Mouse (Mus musculus) E14TG2a.4 (cell line): ENCODE data around the gene Rpl37.

ENCODE experiments used
- H3K27me3 ChIP-seq: 2 replicates; pipeline ENCODE4 v1.6.1; 2014; ENCODE audit warnings: low read length, control low read depth; ENCODE audit not compliant: insufficient read depth
- H3K36me3 ChIP-seq: 2 replicates; pipeline ENCODE4 v1.6.1; 2014; ENCODE audit warnings: low read length, control low read depth; ENCODE audit not compliant: insufficient read depth
- H3K4me1 ChIP-seq: replicated peaks from 2 replicates; pipeline ENCODE4 v1.6.1; 2014; ENCODE audit warnings: low read depth, low read length, control low read depth
- H3K4me3 ChIP-seq: replicated peaks from 2 replicates; pipeline ENCODE4 v1.5.1; 2014; ENCODE audit warnings: mild to moderate bottlenecking, low read length
- H3K9me3 ChIP-seq: 2 replicates; pipeline ENCODE4 v1.6.1; 2014; ENCODE audit warnings: low read length, control low read depth
- CTCF ChIP-seq: conservative IDR thresholded peaks from 2 replicates; pipeline ENCODE4 v1.5.1; 2014; ENCODE audit warnings: low read length
- NANOG ChIP-seq: IDR thresholded peaks from 2 replicates; pipeline ENCODE4 v1.6.1; 2014; ENCODE audit warnings: borderline replicate concordance, low read length, mixed read lengths
- POU5F1 ChIP-seq: IDR thresholded peaks from 2 replicates; pipeline ENCODE4 v1.6.1; 2014; ENCODE audit warnings: low read length, borderline replicate concordance

Gene Rpl37

GRCm38 (mm10) chr15:5116270-5117030 is at the start of gene Rpl37:
Gene Rpl37, plus strand, starts transcription at chr15:5116645.
- H3K27me3 ChIP-seq, result no peaks in the 10 kb centered on the region
- no peaks in the 10 kb centered on the region for H3K9me3 ChIP-seq
- peak within 1 kb of the TSS; percentile 97 for H3K4me3 ChIP-seq
- H3K36me3 ChIP-seq, result peaks cover 48% of the 10 kb centered on the region
- TF ChIP-seq CTCF (peak; percentile 35), NANOG (no peak)
- peaks cover 46% of the 10 kb centered on the region for H3K4me1 ChIP-seq

DNA sequence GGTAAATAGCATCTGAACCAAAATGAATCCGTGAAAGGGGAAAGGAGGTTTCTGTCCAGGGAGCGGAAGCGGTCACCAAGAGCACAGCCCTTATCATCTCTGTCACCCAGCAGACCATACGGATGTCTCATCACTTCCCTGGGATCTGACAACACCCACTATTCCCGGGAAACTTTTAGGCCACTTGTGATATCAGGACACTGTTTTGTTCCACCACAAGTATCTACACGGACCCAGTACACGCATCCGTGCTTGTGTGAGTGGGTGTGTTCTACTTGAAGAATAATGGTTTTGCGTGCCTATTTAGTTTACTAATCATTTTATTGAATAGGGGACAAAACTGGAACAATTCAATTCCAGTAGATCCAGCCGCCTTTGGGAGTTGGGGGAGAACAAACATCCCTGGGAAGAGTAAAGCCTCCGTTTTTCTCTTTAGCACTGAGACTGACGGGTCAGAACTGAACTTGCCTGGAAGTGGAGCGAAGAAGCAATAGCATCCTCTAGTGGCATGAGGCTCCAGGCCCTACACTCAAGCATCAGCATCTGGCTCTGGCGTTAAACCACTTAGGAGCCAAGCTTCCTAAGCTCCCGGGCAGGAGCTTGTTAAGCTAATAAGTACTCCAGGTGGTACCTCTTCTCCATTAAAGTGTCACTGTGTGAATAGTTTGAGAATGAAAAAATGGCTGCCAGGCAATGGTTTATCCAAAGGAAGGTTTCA is 47.5 kb upstream of the Rpl37 start:
- H3K27me3 ChIP-seq, result no peaks in the 10 kb centered on the region
- TF ChIP-seq CTCF (peak; percentile 98), NANOG (no peak)
- no peaks in the 10 kb centered on the region for H3K36me3 ChIP-seq
- H3K4me1 ChIP-seq, result no peaks in the 10 kb centered on the region
- no peak overlapping the region for H3K4me3 ChIP-seq
- peaks cover 15% of the 10 kb centered on the region for H3K9me3 ChIP-seq

- Histone ChIP-seq H3K4me1 (no peaks in the 10 kb centered on the region), H3K9me3 (no peaks in the 10 kb centered on the region), H3K27me3 (no peaks in the 10 kb centered on the region), H3K4me3 (no peak overlapping the region), H3K36me3 (no peaks in the 10 kb centered on the region)
- TF ChIP-seq CTCF, result no peak
- TF ChIP-seq NANOG, result no peak
Measured at GRCm38 (mm10) chr15:5081235-5081634, 35.2 kb upstream of the Rpl37 start.

DNA sequence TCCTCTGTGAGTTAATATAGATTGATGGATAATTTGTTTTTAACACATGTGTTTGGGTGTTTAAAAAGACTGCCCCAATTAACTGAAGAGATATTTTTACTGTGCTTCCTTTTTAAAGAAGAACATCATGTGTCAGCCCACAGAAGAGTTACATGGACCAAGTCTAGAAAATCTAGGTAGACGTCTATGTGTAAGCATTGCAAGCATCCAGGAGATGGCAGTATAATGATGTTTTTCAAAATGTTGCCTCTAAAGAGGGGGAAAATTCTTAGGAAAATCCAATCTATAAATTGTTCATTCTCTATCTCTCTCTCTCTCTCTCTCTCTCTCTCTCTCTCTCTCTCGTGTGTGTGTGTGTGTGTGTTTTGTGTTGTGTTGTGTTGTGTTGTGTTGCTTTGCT is 30.3 kb upstream of the Rpl37 start:
- no peaks in the 10 kb centered on the region for H3K27me3 ChIP-seq
- H3K9me3 ChIP-seq, result peaks cover 6% of the 10 kb centered on the region
- peak; percentile 41 for TF ChIP-seq CTCF
- TF ChIP-seq POU5F1, result no peak
- H3K36me3 ChIP-seq, result no peaks in the 10 kb centered on the region
- H3K4me1 ChIP-seq, result 0 out of 2 replicates have a peak, but pooled peaks cover 4% of the 10 kb centered on the region
- no peak overlapping the region for H3K4me3 ChIP-seq

DNA sequence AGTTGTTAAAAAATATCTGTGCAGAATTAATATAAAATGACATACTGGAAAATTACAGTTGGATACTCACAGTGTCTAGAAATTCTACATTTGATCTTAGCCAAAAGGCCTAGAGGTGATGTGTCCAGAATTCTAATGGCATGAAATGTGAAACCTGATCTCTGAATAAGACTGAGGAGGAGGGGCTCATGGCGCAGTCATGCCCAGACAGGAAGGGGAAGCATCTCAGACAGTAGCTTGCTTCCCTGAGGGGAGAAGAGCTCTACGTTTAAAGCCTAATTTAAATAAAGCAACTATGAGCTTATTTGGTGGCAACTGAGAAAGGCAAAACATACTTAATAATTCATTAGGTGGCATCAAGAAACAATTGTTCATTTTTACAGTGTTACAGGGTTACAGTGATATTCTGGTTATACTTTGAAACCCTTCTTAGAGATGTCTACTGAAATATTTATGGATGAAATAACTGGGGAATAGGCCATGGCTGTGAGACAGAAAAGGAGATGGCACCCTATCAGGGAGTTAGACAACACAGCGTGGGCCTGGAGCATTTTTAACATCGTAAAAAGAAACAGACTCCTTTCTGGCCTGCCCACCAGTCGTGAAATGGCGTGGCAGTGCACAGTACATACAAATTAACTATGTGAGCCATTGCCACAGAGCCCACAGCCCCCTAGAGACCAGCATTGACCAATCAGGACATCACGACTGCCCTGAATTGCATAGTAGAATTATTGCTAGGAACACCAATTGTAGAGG is 27.4 kb upstream of the Rpl37 start:
- no peak overlapping the region for H3K4me3 ChIP-seq
- no peak for TF ChIP-seq CTCF
- no peak for TF ChIP-seq NANOG
- TF ChIP-seq POU5F1, result no peak

GRCm38 (mm10) chr15:5090131-5090530 is 26.3 kb upstream of the Rpl37 start:
- Histone ChIP-seq H3K9me3 (peaks cover 19% of the 10 kb centered on the region), H3K4me1 (0 out of 2 replicates have a peak, but pooled peaks cover 4% of the 10 kb centered on the region), H3K27me3 (no peaks in the 10 kb centered on the region), H3K36me3 (no peaks in the 10 kb centered on the region), H3K4me3 (no peak overlapping the region)
- TF ChIP-seq POU5F1, result no peak
- TF ChIP-seq CTCF, result no peak
- TF ChIP-seq NANOG, result no peak

More for the DNA sequence above, 27.4 kb upstream of the Rpl37 start:
- Histone ChIP-seq H3K36me3 (no peaks in the 10 kb centered on the region), H3K4me1 (0 out of 2 replicates have a peak, but pooled peaks cover 4% of the 10 kb centered on the region), H3K27me3 (no peaks in the 10 kb centered on the region), H3K9me3 (peaks cover 19% of the 10 kb centered on the region)

GRCm38 (mm10) chr15:5095534-5096301 is 20.7 kb upstream of the Rpl37 start:
- Histone ChIP-seq H3K9me3 (peaks cover 15% of the 10 kb centered on the region), H3K4me1 (no peaks in the 10 kb centered on the region), H3K36me3 (no peaks in the 10 kb centered on the region), H3K27me3 (peaks cover 16% of the 10 kb centered on the region), H3K4me3 (no peak overlapping the region)
- TF ChIP-seq POU5F1 (no peak), NANOG (no peak), CTCF (no peak)

GRCm38 (mm10) chr15:5097376-5097775 is 19.1 kb upstream of the Rpl37 start:
- Histone ChIP-seq H3K4me3 (no peak overlapping the region), H3K4me1 (no peaks in the 10 kb centered on the region)

More at GRCm38 (mm10) chr15:5097376-5097775, 19.1 kb upstream of the Rpl37 start:
- no peaks in the 10 kb centered on the region for H3K36me3 ChIP-seq
- peaks cover 16% of the 10 kb centered on the region for H3K27me3 ChIP-seq
- TF ChIP-seq POU5F1, result no peak
- TF ChIP-seq CTCF, result no peak
- no peak for TF ChIP-seq NANOG
- peaks cover under 1% of the 10 kb centered on the region; the same call in 1 of the 2 replicates for H3K9me3 ChIP-seq
